Mouse (Mus musculus) small intestine, adult 2 months (tissue): Measurements from ENCODE around the gene Ccnk.

Source experiments
- CTCF ChIP-seq: fragments of 200-500 bp; IDR thresholded peaks from 2 replicates; pipeline ENCODE4 v1.5.1; 2012; ENCODE audit warnings: low read depth, mild to moderate bottlenecking, control low read depth, inconsistent platforms, low read length, moderate library complexity, mixed read lengths; ENCODE audit not compliant: insufficient replicate concordance, insufficient read length; ENCODE audit errors: extremely low read depth
- POLR2A ChIP-seq: fragments of 200-500 bp; IDR thresholded peaks from 2 replicates; pipeline ENCODE4 v1.6.1; 2012; ENCODE audit warnings: low read depth, mild to moderate bottlenecking, control low read depth, inconsistent platforms, low read length, moderate library complexity

GRCm38 (mm10) chr12:108181716-108182115 lies 2.3 kb downstream of the Ccnk start:
- no peak for TF ChIP-seq CTCF
- TF ChIP-seq POLR2A, result no peak
